Mouse (Mus musculus) C2C12 (cell line): ENCODE results near the gene Iqsec1.

Experiments used
- CEBPB ChIP-seq: IDR thresholded peaks from one replicate; pipeline ENCODE4 v1.6.1; 2011; ENCODE audit warnings: low read depth, mild to moderate bottlenecking, control low read depth, moderate library complexity
- CTCF ChIP-seq: IDR thresholded peaks from one replicate; pipeline ENCODE4 v1.5.1; 2011; ENCODE audit not compliant: control insufficient read depth, insufficient read depth, insufficient read length
- FOSL1 ChIP-seq: IDR thresholded peaks from one replicate; pipeline ENCODE4 v1.8.0; 2011; ENCODE audit warnings: mild to moderate bottlenecking, low read length; ENCODE audit not compliant: poor library complexity, insufficient read depth, severe bottlenecking
- MAX ChIP-seq: IDR thresholded peaks from one replicate; pipeline ENCODE4 v1.6.1; 2011; ENCODE audit warnings: mild to moderate bottlenecking, control low read depth
- MYOG ChIP-seq: IDR thresholded peaks from one replicate; pipeline ENCODE4 v1.6.1; 2011; ENCODE audit not compliant: control insufficient read depth, insufficient read length; ENCODE audit errors: extremely low read depth
- USF1 ChIP-seq: IDR thresholded peaks from one replicate; pipeline ENCODE4 v1.6.1; 2011; ENCODE audit warnings: low read depth, mild to moderate bottlenecking, control low read depth, moderate library complexity

DNA sequence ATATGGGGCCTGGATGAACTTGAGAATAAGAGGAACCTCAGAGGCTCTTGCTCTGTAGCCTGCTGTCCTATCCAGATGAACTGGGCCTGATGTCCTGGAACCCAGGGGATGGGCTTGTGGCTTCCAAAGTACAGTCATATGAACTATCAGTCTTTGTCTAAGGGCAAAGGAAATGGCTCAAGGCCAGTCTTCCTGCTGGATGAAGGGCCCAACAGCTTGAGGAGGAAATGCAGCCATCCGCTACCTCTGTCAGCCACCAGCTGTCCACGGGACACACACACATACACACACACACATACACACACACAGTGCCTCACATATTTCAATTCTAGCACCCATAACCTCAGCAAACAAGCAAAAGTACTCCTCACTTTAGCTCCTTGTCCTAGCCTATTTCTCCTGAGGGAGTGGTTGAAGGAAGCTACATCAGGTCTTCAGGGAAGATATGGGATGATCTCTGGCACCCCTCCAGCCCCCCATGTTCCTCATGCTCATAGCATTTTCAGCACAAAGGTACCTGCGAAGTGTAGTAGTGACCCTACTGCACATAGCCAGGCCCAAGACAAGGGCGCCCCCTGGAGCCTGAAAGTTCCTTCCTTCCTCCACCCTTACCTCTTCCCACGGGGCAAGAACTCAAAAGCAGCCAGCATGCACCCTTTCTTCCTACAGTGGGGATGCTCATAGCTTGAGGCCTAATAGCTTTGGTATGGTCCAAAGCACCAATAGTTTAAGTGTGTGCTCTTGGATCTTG lies 267.3 kb downstream of the Iqsec1 start:
- TF ChIP-seq CTCF (peak; percentile 55), USF1 (no peak), FOSL1 (no peak), MAX (no peak), MYOG (no peak), CEBPB (no peak)
